Mouse (Mus musculus): ENCODE results near the gene Scimp.
"Not testable (repeated sequence)": the region's sequence is repeated elsewhere in the genome, so short reads cannot be mapped to it uniquely, and the experiment has no call there.

DNA sequence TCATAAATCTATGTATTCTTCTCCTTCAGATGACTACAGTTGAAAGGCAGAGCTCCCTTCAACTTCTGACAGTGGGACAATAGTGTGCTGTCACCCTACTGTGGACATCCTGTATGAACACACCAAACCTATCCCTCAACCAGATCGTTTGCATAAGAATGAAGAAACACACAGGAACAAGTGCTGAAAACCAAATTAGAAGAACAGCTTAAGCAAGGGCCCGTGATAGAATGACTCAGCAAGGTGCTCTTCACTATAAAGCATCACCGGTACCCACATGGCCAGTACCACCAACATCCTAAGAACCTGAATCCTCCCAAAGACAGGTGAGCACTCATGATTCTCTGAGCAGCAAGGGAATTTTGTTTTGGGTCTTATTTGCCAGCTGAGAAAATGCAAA is 51.9 kb downstream of the Scimp start:
- not testable (repeated sequence) for TF ChIP-seq POLR2A (IDR thresholded peaks at IDR 0.05; ENCODE audit: borderline replicate concordance, insufficient read depth, low read length); CTCF (IDR thresholded peaks at IDR 0.05; ENCODE audit: borderline replicate concordance, insufficient read depth, low read depth, low read length)

Data from cerebellum, adult 2 months (tissue).